Mouse (Mus musculus): ENCODE measurements around the gene B9d2. TPM values are rescaled to one million over a fixed set of nuclear protein-coding genes. Genes with fewer than 3 reads are reported as not detected.
A peak's percentile ranks its signal among the peaks of the same experiment; 100 is the strongest.

B9d2 gene
- polyA plus RNA-seq, 2 experiments: 18.8 to 21.9 TPM

- no peak overlapping the region for H3K4me2 ChIP-seq (ENCODE audit: low read depth)
- DNase-seq (ENCODE audit: low read depth in 3 of 3, low spot score in 3 of 3) (no peak), ATAC-seq (ENCODE audit: insufficient read depth) (no peak)
- no peaks in the 10 kb centered on the region for H3K9me3 ChIP-seq (ENCODE audit: control insufficient read depth, low read length)
- H3K27ac ChIP-seq: no peak overlapping the region
- no peaks in the 10 kb centered on the region for H3K27me3 ChIP-seq (ENCODE audit: control insufficient read depth, insufficient read depth, low read length)
- H3K4me3 ChIP-seq (ENCODE audit: insufficient read depth in 1 of 2, low read depth in 2 of 2, low read length in 2 of 2): no peak overlapping the region
- H3K9ac ChIP-seq (replicated peaks): no peak overlapping the region
- WGBS (ENCODE audit: insufficient replicate concordance): 37% methylated on average over 10 of the region's 10 CpGs
- no peaks in the 10 kb centered on the region for H3K4me1 ChIP-seq (replicated peaks; ENCODE audit: control insufficient read depth in 2 of 2, insufficient read depth in 2 of 2, low read length in 1 of 2)
- TF ChIP-seq CTCF (IDR thresholded peaks at IDR 0.05; ENCODE audit: low read depth) (no peak), EP300 (IDR thresholded peaks at IDR 0.05; ENCODE audit: low read depth) (no peak)
- H3K36me3 ChIP-seq (replicated peaks; ENCODE audit: control insufficient read depth, insufficient read depth, low read depth): no peaks in the 10 kb centered on the region
Observed at GRCm38 (mm10) chr7:25644136-25644535, 36.4 kb upstream of the B9d2 start.

DNA sequence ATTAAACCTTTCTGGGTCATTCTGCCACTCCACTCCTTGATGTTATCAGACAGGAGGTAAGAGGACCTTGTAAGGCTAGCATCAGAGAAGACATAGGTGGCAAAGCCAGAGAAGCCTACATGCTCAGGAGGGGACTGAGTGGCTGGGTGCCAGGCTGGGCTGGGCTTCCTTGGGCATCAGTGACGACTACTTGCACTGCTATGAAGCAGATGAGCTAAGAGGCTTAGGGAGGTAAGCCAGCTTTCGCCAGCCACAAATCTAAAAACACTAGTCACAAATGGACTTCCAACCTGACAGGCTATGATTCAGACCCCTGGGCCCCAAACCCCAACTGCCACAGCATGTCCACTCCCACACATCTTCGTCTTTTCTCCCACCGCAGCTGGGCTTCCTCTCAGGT, 35.9 kb upstream of the B9d2 start:
- Histone ChIP-seq H3K36me3 (replicated peaks; ENCODE audit: control insufficient read depth, insufficient read depth, low read depth) (no peaks in the 10 kb centered on the region), H3K27me3 (ENCODE audit: control insufficient read depth, insufficient read depth, low read length) (no peaks in the 10 kb centered on the region), H3K9ac (replicated peaks) (no peak overlapping the region), H3K4me3 (ENCODE audit: insufficient read depth in 1 of 2, low read depth in 2 of 2, low read length in 2 of 2) (no peak overlapping the region), H3K27ac (no peak overlapping the region), H3K4me2 (ENCODE audit: low read depth) (no peak overlapping the region), H3K9me3 (ENCODE audit: control insufficient read depth, low read length) (no peaks in the 10 kb centered on the region), H3K4me1 (replicated peaks; ENCODE audit: control insufficient read depth in 2 of 2, insufficient read depth in 2 of 2, low read length in 1 of 2) (peaks cover 0 to 3% of the 10 kb centered on the region in 2 experiments; a peak in 1 of 4 replicates)
- DNase-seq (ENCODE audit: low read depth in 3 of 3, low spot score in 3 of 3): no peak
- 37% methylated on average over 4 of the region's 4 CpGs for WGBS (ENCODE audit: insufficient replicate concordance)
- ATAC-seq (ENCODE audit: insufficient read depth): no peak
- TF ChIP-seq CTCF (IDR thresholded peaks at IDR 0.05; ENCODE audit: low read depth) (no peak), EP300 (IDR thresholded peaks at IDR 0.05; ENCODE audit: low read depth) (no peak)

DNA sequence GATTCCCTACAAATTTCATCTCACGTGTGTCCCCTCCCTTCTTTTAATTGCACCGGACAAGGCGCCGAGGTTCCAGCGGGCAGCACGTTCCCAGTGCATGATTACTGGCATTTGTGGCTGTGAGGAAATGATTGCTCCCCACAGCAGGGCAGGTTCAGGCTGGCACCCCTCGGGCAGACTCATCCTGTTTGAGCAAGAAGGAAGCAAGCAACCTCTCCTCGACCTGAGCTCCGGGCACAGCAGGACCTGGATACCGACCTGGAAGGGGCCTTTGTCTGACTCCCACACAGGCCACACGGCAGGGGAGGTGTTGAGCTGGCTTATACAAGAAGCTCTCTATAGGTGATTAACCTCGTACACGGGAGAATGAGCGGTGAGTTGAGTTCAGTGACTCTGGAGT, 35.5 kb upstream of the B9d2 start:
- DNase-seq (ENCODE audit: low read depth in 3 of 3, low spot score in 3 of 3) (no peak), ATAC-seq (ENCODE audit: insufficient read depth) (no peak)
- no peak overlapping the region for H3K9ac ChIP-seq (replicated peaks)
- H3K9me3 ChIP-seq (ENCODE audit: control insufficient read depth, low read length): no peaks in the 10 kb centered on the region
- no peak overlapping the region for H3K4me2 ChIP-seq (ENCODE audit: low read depth)
- H3K36me3 ChIP-seq (replicated peaks; ENCODE audit: control insufficient read depth, insufficient read depth, low read depth): no peaks in the 10 kb centered on the region
- H3K27ac ChIP-seq: no peak overlapping the region
- H3K4me1 ChIP-seq (replicated peaks; ENCODE audit: control insufficient read depth in 2 of 2, insufficient read depth in 2 of 2, low read length in 1 of 2): peaks cover 0 to 5% of the 10 kb centered on the region in 2 experiments; a peak in 2 of 4 replicates
- TF ChIP-seq CTCF (IDR thresholded peaks at IDR 0.05; ENCODE audit: low read depth): no peak
- no peak for TF ChIP-seq EP300 (IDR thresholded peaks at IDR 0.05; ENCODE audit: low read depth)
- no peak overlapping the region for H3K4me3 ChIP-seq (ENCODE audit: insufficient read depth in 1 of 2, low read depth in 2 of 2, low read length in 2 of 2)
- H3K27me3 ChIP-seq (ENCODE audit: control insufficient read depth, insufficient read depth, low read length): no peaks in the 10 kb centered on the region
- 42% methylated on average over 14 of the region's 14 CpGs for WGBS (ENCODE audit: insufficient replicate concordance)

DNA sequence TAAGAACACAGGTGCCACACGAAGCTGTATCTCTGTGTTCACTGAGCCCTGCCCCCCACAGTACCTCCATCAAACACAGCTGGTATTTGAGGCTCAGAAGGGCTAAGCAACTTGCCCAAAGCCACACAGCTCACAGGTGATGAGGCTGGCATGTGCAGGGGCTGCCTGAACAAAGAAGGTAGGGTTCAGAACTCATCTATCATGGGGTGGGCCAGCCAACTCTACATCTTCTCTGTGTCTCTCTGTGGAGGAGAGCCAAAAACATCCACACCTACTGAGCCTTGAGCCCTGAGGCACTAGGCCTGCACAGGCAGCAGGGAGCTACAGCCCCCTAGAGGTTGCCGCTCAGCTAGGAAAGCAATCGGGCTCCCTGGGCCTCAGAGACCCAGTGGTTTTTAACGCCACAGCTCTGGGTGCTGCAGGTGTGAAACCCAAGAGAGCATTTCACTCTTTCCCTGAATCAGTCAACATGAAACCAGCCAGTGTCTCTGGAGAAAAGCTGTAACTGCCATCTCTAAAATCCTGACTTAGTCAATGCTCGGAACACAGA, 32.9 kb upstream of the B9d2 start:
- 47% methylated on average over 5 of the region's 5 CpGs for WGBS (ENCODE audit: insufficient replicate concordance)
- H3K4me1 ChIP-seq (replicated peaks; ENCODE audit: control insufficient read depth in 2 of 2, insufficient read depth in 2 of 2, low read length in 1 of 2): peaks cover 0 to 8% of the 10 kb centered on the region in 2 experiments; a peak in 2 of 4 replicates
- no peaks in the 10 kb centered on the region for H3K36me3 ChIP-seq (replicated peaks; ENCODE audit: control insufficient read depth, insufficient read depth, low read depth)
- ATAC-seq (ENCODE audit: insufficient read depth) (no peak), DNase-seq (ENCODE audit: low read depth in 3 of 3, low spot score in 3 of 3) (no peak)
- no peak overlapping the region for H3K27ac ChIP-seq
- TF ChIP-seq EP300 (IDR thresholded peaks at IDR 0.05; ENCODE audit: low read depth) (no peak), CTCF (IDR thresholded peaks at IDR 0.05; ENCODE audit: low read depth) (peak; percentile 70)
- H3K4me2 ChIP-seq (ENCODE audit: low read depth): no peak overlapping the region
- H3K9ac ChIP-seq (replicated peaks): no peak overlapping the region
- no peak overlapping the region for H3K4me3 ChIP-seq (ENCODE audit: insufficient read depth in 1 of 2, low read depth in 2 of 2, low read length in 2 of 2)
- no peaks in the 10 kb centered on the region for H3K27me3 ChIP-seq (ENCODE audit: control insufficient read depth, insufficient read depth, low read length)
- H3K9me3 ChIP-seq (ENCODE audit: control insufficient read depth, low read length): no peaks in the 10 kb centered on the region

DNA sequence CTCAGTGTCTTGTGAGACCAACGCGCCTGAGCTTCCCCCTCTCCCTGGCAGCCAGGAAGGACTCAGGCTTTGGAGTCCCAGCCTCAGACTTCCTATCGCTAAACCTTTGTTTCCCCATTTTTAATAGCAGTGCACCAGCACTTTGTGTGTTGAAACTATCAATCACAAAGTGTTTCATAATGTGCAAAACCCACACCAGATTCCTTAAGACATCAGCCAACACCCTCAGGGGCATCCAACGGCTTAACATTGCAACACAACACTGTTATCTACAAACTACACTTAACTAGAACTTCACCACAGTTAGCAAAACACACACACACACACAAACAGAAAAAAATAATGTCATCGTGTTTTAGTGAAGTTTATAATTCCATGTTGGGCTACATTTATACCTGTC, 30.7 kb upstream of the B9d2 start:
- Histone ChIP-seq H3K36me3 (replicated peaks; ENCODE audit: control insufficient read depth, insufficient read depth, low read depth) (no peaks in the 10 kb centered on the region), H3K4me3 (ENCODE audit: insufficient read depth in 1 of 2, low read depth in 2 of 2, low read length in 2 of 2) (no peak overlapping the region), H3K27ac (no peak overlapping the region; the same call in 1 of the 2 replicates), H3K9me3 (ENCODE audit: control insufficient read depth, low read length) (no peaks in the 10 kb centered on the region), H3K27me3 (ENCODE audit: control insufficient read depth, insufficient read depth, low read length) (no peaks in the 10 kb centered on the region), H3K4me1 (replicated peaks; ENCODE audit: control insufficient read depth in 2 of 2, insufficient read depth in 2 of 2, low read length in 1 of 2) (peaks cover 0 to 8% of the 10 kb centered on the region in 2 experiments; a peak in 2 of 4 replicates), H3K4me2 (ENCODE audit: low read depth) (no peak overlapping the region), H3K9ac (replicated peaks) (no peak overlapping the region)
- WGBS (ENCODE audit: insufficient replicate concordance): 15% methylated on average over 5 of the region's 5 CpGs
- TF ChIP-seq EP300 (IDR thresholded peaks at IDR 0.05; ENCODE audit: low read depth) (no peak), CTCF (IDR thresholded peaks at IDR 0.05; ENCODE audit: low read depth) (no peak)
- ATAC-seq (ENCODE audit: insufficient read depth): no peak
- DNase-seq (ENCODE audit: low read depth in 3 of 3, low spot score in 3 of 3): no peak

Data from liver, embryonic 14.5 days (tissue).